Mouse (Mus musculus) MEL (cell line): ENCODE data around the gene Dusp11. TPM values are rescaled to one million over a fixed set of nuclear protein-coding genes. Genes with fewer than 3 reads are reported as not detected.
"Not testable (repeated sequence)": the region's sequence is repeated elsewhere in the genome, so short reads cannot be mapped to it uniquely, and the experiment has no call there.

ENCODE experiments used
- DNase-seq: peaks from one replicate; pipeline ENCODE4 v3.0.0; 2011; ENCODE audit warnings: low read depth, low spot score
- H3K27ac ChIP-seq: 2 replicates; pipeline ENCODE4 v1.5.1; 2012; ENCODE audit warnings: low read depth, mild to moderate bottlenecking, control low read depth, low read length, moderate library complexity; ENCODE audit not compliant: control insufficient read depth
- H3K27me3 ChIP-seq, 2 experiments: fragments of 150-350 bp in 1 of 2; sonication (generic) in 1 of 2; 2 replicates each; pipeline ENCODE4 v1.6.1; 2012; ENCODE audit warnings: low read length in 2 of 2, mild to moderate bottlenecking in 2 of 2, improper control_type of control experiment in 1 of 2, moderate library complexity in 1 of 2; ENCODE audit not compliant: insufficient read depth in 2 of 2, control insufficient read depth in 1 of 2
- H3K36me3 ChIP-seq, 2 experiments: 2 replicates each; pipeline ENCODE4 v1.6.1; 2012 to 2014; ENCODE audit warnings: low read length in 2 of 2, improper control_type of control experiment in 1 of 2, inconsistent platforms in 1 of 2, mild to moderate bottlenecking in 1 of 2; ENCODE audit not compliant: insufficient read depth in 2 of 2, control insufficient read depth in 1 of 2
- H3K4me1 ChIP-seq, 2 experiments: fragments of 150-350 bp in 1 of 2; sonication (generic) in 1 of 2; 2 replicates each; pipeline ENCODE4 v1.6.1; 2012; ENCODE audit warnings: low read length in 2 of 2, improper control_type of control experiment in 1 of 2, mild to moderate bottlenecking in 1 of 2; ENCODE audit not compliant: insufficient read depth in 2 of 2, control insufficient read depth in 1 of 2
- H3K4me3 ChIP-seq, 2 experiments: fragments of 150-350 bp in 1 of 2; sonication (generic) in 1 of 2; 2 replicates each; pipeline ENCODE4 v1.5.1; 2012; ENCODE audit warnings: low read depth in 2 of 2, low read length in 2 of 2, mild to moderate bottlenecking in 2 of 2, moderate library complexity in 2 of 2, control low read depth in 1 of 2, improper control_type of control experiment in 1 of 2; ENCODE audit not compliant: control insufficient read depth in 1 of 2, insufficient read depth in 1 of 2
- H3K79me2 ChIP-seq: 2 replicates; pipeline ENCODE4 v1.6.1; 2012; ENCODE audit warnings: mild to moderate bottlenecking, low read length, moderate library complexity; ENCODE audit not compliant: control insufficient read depth, poor library complexity, insufficient read depth
- H3K9ac ChIP-seq: 2 replicates; pipeline ENCODE4 v1.6.1; 2012; ENCODE audit warnings: low read depth, mild to moderate bottlenecking, control low read depth, low read length, moderate library complexity; ENCODE audit not compliant: control insufficient read depth, poor library complexity, severe bottlenecking
- H3K9me3 ChIP-seq: fragments of 150-350 bp; sonication (generic); replicated peaks from 2 replicates; pipeline ENCODE4 v1.6.1; 2012; ENCODE audit warnings: mild to moderate bottlenecking, low read length, improper control_type of control experiment, moderate library complexity; ENCODE audit not compliant: insufficient read depth
- CTCF ChIP-seq, 3 experiments: IDR thresholded peaks in 2 of 3; conservative IDR thresholded peaks in 1 of 3; 2 replicates each; pipeline ENCODE4 v1.5.1; 2011 to 2012; ENCODE audit warnings: low read length in 3 of 3, low read depth in 2 of 3, mild to moderate bottlenecking in 2 of 3, improper control_type of control experiment in 1 of 3, inconsistent platforms in 1 of 3, mixed read lengths in 1 of 3, moderate library complexity in 1 of 3; ENCODE audit not compliant: control insufficient read depth in 1 of 3, insufficient read depth in 1 of 3, poor library complexity in 1 of 3, severe bottlenecking in 1 of 3
- EP300 ChIP-seq, 2 experiments: IDR thresholded peaks; 2 replicates each; pipeline ENCODE4 v1.6.1; 2011; ENCODE audit warnings: improper control_type of control experiment in 2 of 2, low read length in 2 of 2, low read depth in 1 of 2, mild to moderate bottlenecking in 1 of 2
- ETS1 ChIP-seq: IDR thresholded peaks from 2 replicates; pipeline ENCODE4 v1.6.1; 2012; ENCODE audit warnings: low read depth, mild to moderate bottlenecking, inconsistent platforms, low read length, improper control_type of control experiment, moderate library complexity
- RAD21 ChIP-seq: IDR thresholded peaks from 2 replicates; pipeline ENCODE4 v1.6.1; 2011; ENCODE audit warnings: mild to moderate bottlenecking, low read depth, low read length, improper control_type of control experiment
- SMC3 ChIP-seq: IDR thresholded peaks from 2 replicates; pipeline ENCODE4 v1.6.1; 2011; ENCODE audit warnings: low read depth, low read length, improper control_type of control experiment
- ZC3H11A ChIP-seq: IDR thresholded peaks from 2 replicates; pipeline ENCODE4 v1.6.1; 2012; ENCODE audit warnings: low read depth, mild to moderate bottlenecking, inconsistent platforms, low read length, improper control_type of control experiment
- polyA plus RNA-seq, 2 experiments: library from polyadenylated mRNA; stranded (reverse) in 1 of 2; unstranded in 1 of 2; fragments of >175 nt in 1 of 2; fragments of >200 nt in 1 of 2; gene quantifications; 2 replicates each; pipeline versions ENCODE4 v1.2.1 to v1.2.4; 2012; ENCODE audit warnings: low replicate concordance in 2 of 2, low read depth in 1 of 2; ENCODE audit not compliant: insufficient read length in 2 of 2, insufficient read depth in 1 of 2, missing spikeins in 1 of 2
- total RNA-seq: library from RNA; depleted of rRNA; stranded (reverse); fragments of 300-350 nt; gene quantifications from 2 replicates; pipeline ENCODE4 v1.2.3, GENCODE M21; 2012; rRNA removed

Dusp11 gene
- total and polyA plus RNA-seq, 3 experiments, result 22.4 to 42.3 (median 33.2) TPM

DNA sequence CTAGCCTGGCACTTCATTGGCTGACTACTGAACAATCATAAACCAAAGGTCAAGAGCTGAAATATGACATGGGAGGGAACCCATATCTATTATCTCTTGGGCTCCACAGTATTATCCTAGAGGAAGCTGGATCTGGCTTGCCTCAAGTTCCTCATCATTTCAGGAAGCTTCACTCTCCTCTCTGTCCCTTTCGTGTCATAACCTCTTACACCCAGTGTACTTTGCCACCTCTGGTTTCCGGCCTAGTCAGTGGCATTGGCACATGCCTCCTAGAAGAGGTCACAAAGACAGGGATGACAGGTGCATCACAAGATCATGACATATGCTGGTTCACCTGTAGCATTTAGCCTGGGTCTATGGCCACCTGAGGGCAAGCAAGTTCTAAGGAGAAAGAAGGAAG, 59.2 kb downstream of the Dusp11 start:
- no peak for DNase-seq
- H3K4me3 ChIP-seq, result no peak overlapping the region
- H3K27me3 ChIP-seq, result no peaks in the 10 kb centered on the region
- H3K9me3 ChIP-seq, result no peaks in the 10 kb centered on the region
- TF ChIP-seq ETS1, result no peak
- no peak overlapping the region for H3K9ac ChIP-seq
- H3K36me3 ChIP-seq, result peaks cover 0 to 6% of the 10 kb centered on the region in 2 experiments; a peak in 2 of 4 replicates
- no peaks in the 10 kb centered on the region; the same call in 1 of the 2 replicates for H3K79me2 ChIP-seq
- H3K4me1 ChIP-seq, result peaks cover 2 to 8% of the 10 kb centered on the region in 2 experiments; a peak in 3 of 4 replicates
- no peak overlapping the region for H3K27ac ChIP-seq

DNA sequence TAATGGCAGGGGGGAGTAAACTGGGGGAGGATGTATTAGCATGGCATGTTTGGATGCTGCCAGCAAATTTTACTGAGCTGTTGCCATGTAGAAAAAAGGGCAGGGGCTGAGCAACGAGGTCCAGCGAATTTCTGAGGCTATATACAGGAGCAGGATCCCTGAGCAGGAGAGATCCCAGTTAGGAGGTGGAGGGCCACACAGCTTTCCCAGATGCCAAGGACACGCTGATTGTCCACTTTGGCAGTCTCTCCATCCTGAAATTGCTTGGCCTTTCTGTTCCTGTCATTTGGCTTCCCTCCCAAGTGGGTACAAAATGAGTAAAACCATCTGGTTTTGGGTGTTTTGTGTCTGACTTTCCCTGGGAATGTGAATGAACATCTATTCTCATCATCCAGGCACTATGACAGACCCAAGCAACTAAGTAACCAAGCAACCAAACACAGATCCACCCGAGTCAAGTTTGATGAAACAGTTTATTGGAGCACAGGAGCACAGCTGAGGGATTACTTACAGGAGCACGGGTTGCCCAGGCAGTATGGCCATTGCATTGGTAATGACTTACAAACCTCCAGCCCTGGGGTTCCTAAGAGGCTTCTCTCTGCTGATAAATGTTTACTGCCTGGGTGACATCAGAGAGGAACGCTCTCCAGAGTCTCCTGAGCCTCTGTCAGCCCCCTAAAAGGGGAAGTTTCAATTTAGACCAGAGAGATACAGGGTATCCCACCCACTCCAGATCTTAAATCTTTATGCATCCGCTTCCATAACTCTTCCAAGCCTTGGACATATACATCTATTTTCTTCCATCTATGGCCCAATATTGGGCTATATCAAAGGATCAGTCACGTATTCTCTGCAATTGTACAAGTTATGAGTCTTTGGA, 62.6 kb downstream of the Dusp11 start:
- not testable (repeated sequence) for H3K27me3 ChIP-seq
- peak in 1 of 2 experiments; percentile 30; a peak in 1 of 4 replicates for TF ChIP-seq EP300 (IDR thresholded peaks at IDR 0.05; ENCODE audit: low read depth in 1 of 2, low read length in 2 of 2)
- TF ChIP-seq, all 39 proteins: peak for 1; not testable (repeated sequence) for 38
- H3K4me3 ChIP-seq, H3K9ac ChIP-seq, H3K27ac ChIP-seq, H3K36me3 ChIP-seq, H3K9me3 ChIP-seq, H3K4me1 ChIP-seq, H3K79me2 ChIP-seq: not testable (repeated sequence)
- DNase-seq, result peak; percentile 62

DNA sequence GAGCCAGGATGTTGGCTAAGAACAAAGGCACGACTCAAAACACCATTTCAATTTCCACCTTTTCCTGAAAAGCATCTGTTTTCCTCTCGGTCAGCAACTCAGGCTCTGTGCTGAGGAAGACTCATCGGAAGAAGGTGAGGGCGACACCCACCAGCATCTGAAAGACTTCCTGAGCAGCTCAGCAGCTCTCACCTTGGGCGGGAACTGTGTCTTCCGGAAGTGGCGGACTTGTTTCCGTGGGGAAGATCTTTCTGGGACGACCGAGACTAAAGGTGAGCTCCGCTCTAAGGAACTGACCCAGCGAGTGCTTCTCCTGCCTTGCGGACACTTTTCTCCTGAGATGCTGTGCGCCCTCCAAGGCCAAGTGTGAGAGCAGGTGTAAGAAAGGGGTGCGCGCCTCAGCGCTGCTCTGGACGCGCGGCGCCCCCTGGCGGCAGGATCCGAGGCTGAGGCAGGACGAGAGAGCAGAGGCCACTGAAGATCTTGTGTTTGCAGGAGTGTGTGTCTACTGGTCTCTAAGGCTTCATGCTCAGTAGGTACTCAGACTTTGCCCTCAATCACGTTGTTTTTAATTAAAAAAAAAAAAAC, 66.3 kb downstream of the Dusp11 start:
- not testable (repeated sequence) for DNase-seq, H3K36me3 ChIP-seq, H3K4me1 ChIP-seq, H3K4me3 ChIP-seq, H3K79me2 ChIP-seq, H3K27ac ChIP-seq, H3K9ac ChIP-seq, H3K9me3 ChIP-seq, H3K27me3 ChIP-seq
- TF ChIP-seq ZC3H11A (peak; percentile 29; the same call in 1 of the 2 replicates), SMC3 (peak; percentile 55), CTCF (IDR thresholded peaks at IDR 0.05 in 2 of 3, conservative IDR thresholded peaks at IDR 0.05 in 1 of 3; ENCODE audit: control insufficient read depth in 1 of 3, insufficient read depth in 1 of 3, low read depth in 2 of 3, low read length in 3 of 3, poor library complexity in 1 of 3, severe bottlenecking in 1 of 3) (peak; percentile 49 to 55 (median 50); a peak in 5 of 6 replicates), RAD21 (peak; percentile 48)

Other genes with a start within 250 kb of the Dusp11 start
- gene Nat8f7, start 248.5 kb downstream of the Dusp11 start, total RNA-seq, result not detected in 2 replicates
- gene Nat8f7, start 248.5 kb downstream of the Dusp11 start, polyA plus RNA-seq, result not detected
- not detected in 2 replicates for gene Nat8f3, start 195.9 kb downstream of the Dusp11 start, total RNA-seq
- gene Nat8f3, start 195.9 kb downstream of the Dusp11 start, polyA plus RNA-seq, result under 1 TPM in 1 of 2 experiments, not detected in 1; 0.06 TPM
- not detected in 2 replicates for gene Nat8f6, start 140.7 kb downstream of the Dusp11 start, total RNA-seq
- not detected for gene Nat8f6, start 140.7 kb downstream of the Dusp11 start, polyA plus RNA-seq
- gene Nat8f5, start 140.7 kb downstream of the Dusp11 start, total RNA-seq, result not detected in 2 replicates
- not detected for gene Nat8f5, start 140.7 kb downstream of the Dusp11 start, polyA plus RNA-seq
- gene Nat8, start 129.6 kb downstream of the Dusp11 start, total RNA-seq, result not detected in 2 replicates
- gene Nat8, start 129.6 kb downstream of the Dusp11 start, polyA plus RNA-seq, result under 1 TPM in 1 of 2 experiments, not detected in 1; 0.10 TPM
- gene Nat8f2, start 92.5 kb downstream of the Dusp11 start, total RNA-seq, result 0.03 and 0.12 TPM in 2 replicates
- gene Nat8f2, start 92.5 kb downstream of the Dusp11 start, polyA plus RNA-seq, result under 1 TPM in 1 of 2 experiments, not detected in 1; 0.06 TPM
- 2.3 and 3.0 TPM in 2 replicates for gene Nat8f4, start 56.8 kb downstream of the Dusp11 start, total RNA-seq
- 1 to 10 TPM in 1 of 2 experiments, not detected in 1; 2.6 TPM for gene Nat8f4, start 56.8 kb downstream of the Dusp11 start, polyA plus RNA-seq
- 63.3 and 66.5 TPM in 2 replicates for gene Tprkb, start 49.8 kb downstream of the Dusp11 start, total RNA-seq
- gene Tprkb, start 49.8 kb downstream of the Dusp11 start, polyA plus RNA-seq, result 10 to 100 TPM; 85.1 to 87.6 TPM
- 5.3 and 5.7 TPM in 2 replicates for gene Nat8f1, start 46.0 kb downstream of the Dusp11 start, total RNA-seq
- gene Nat8f1, start 46.0 kb downstream of the Dusp11 start, polyA plus RNA-seq, result 1 to 10 TPM in 1 of 2 experiments, not detected in 1; 6.9 TPM
- not detected in 2 replicates for gene Figla, start 54.5 kb upstream of the Dusp11 start, total RNA-seq
- gene Figla, start 54.5 kb upstream of the Dusp11 start, polyA plus RNA-seq, result not detected
- gene Add2, start 67.0 kb upstream of the Dusp11 start, total RNA-seq, result 129 and 162 TPM in 2 replicates
- 100 to 1,000 TPM in 1 of 2 experiments, 10 to 100 TPM in 1; 85.0 to 191 TPM for gene Add2, start 67.0 kb upstream of the Dusp11 start, polyA plus RNA-seq
- gene Tgfa, start 233.6 kb upstream of the Dusp11 start, total RNA-seq, result 6.6 and 7.8 TPM in 2 replicates
- 1 to 10 TPM in 1 of 2 experiments, not detected in 1; 9.1 TPM for gene Tgfa, start 233.6 kb upstream of the Dusp11 start, polyA plus RNA-seq